Mouse (Mus musculus) MEL (cell line): ENCODE data around the gene Tgm2. TPM values are rescaled to one million over a fixed set of nuclear protein-coding genes. Genes with fewer than 3 reads are reported as not detected.

Source experiments
- DNase-seq: peaks from one replicate; pipeline ENCODE4 v3.0.0; 2011; ENCODE audit warnings: low read depth, low spot score
- H3K27ac ChIP-seq: 2 replicates; pipeline ENCODE4 v1.5.1; 2012; ENCODE audit warnings: low read depth, mild to moderate bottlenecking, control low read depth, low read length, moderate library complexity; ENCODE audit not compliant: control insufficient read depth
- H3K27me3 ChIP-seq, 2 experiments: fragments of 150-350 bp in 1 of 2; sonication (generic) in 1 of 2; 2 replicates each; pipeline ENCODE4 v1.6.1; 2012; ENCODE audit warnings: low read length in 2 of 2, mild to moderate bottlenecking in 2 of 2, improper control_type of control experiment in 1 of 2, moderate library complexity in 1 of 2; ENCODE audit not compliant: insufficient read depth in 2 of 2, control insufficient read depth in 1 of 2
- H3K36me3 ChIP-seq, 2 experiments: 2 replicates each; pipeline ENCODE4 v1.6.1; 2012 to 2014; ENCODE audit warnings: low read length in 2 of 2, improper control_type of control experiment in 1 of 2, inconsistent platforms in 1 of 2, mild to moderate bottlenecking in 1 of 2; ENCODE audit not compliant: insufficient read depth in 2 of 2, control insufficient read depth in 1 of 2
- H3K4me1 ChIP-seq, 2 experiments: fragments of 150-350 bp in 1 of 2; sonication (generic) in 1 of 2; 2 replicates each; pipeline ENCODE4 v1.6.1; 2012; ENCODE audit warnings: low read length in 2 of 2, improper control_type of control experiment in 1 of 2, mild to moderate bottlenecking in 1 of 2; ENCODE audit not compliant: insufficient read depth in 2 of 2, control insufficient read depth in 1 of 2
- H3K4me3 ChIP-seq, 2 experiments: fragments of 150-350 bp in 1 of 2; sonication (generic) in 1 of 2; 2 replicates each; pipeline ENCODE4 v1.5.1; 2012; ENCODE audit warnings: low read depth in 2 of 2, low read length in 2 of 2, mild to moderate bottlenecking in 2 of 2, moderate library complexity in 2 of 2, control low read depth in 1 of 2, improper control_type of control experiment in 1 of 2; ENCODE audit not compliant: control insufficient read depth in 1 of 2, insufficient read depth in 1 of 2
- H3K79me2 ChIP-seq: 2 replicates; pipeline ENCODE4 v1.6.1; 2012; ENCODE audit warnings: mild to moderate bottlenecking, low read length, moderate library complexity; ENCODE audit not compliant: control insufficient read depth, poor library complexity, insufficient read depth
- H3K9ac ChIP-seq: 2 replicates; pipeline ENCODE4 v1.6.1; 2012; ENCODE audit warnings: low read depth, mild to moderate bottlenecking, control low read depth, low read length, moderate library complexity; ENCODE audit not compliant: control insufficient read depth, poor library complexity, severe bottlenecking
- H3K9me3 ChIP-seq: fragments of 150-350 bp; sonication (generic); replicated peaks from 2 replicates; pipeline ENCODE4 v1.6.1; 2012; ENCODE audit warnings: mild to moderate bottlenecking, low read length, improper control_type of control experiment, moderate library complexity; ENCODE audit not compliant: insufficient read depth
- E2F4 ChIP-seq: IDR thresholded peaks from 2 replicates; pipeline ENCODE4 v1.6.1; 2011; ENCODE audit warnings: low read depth, low read length, improper control_type of control experiment, borderline replicate concordance
- HCFC1 ChIP-seq: IDR thresholded peaks from 2 replicates; pipeline ENCODE4 v1.6.1; 2012; ENCODE audit warnings: low read depth, mild to moderate bottlenecking, inconsistent platforms, low read length, improper control_type of control experiment, moderate library complexity
- JUND ChIP-seq: IDR thresholded peaks from 2 replicates; pipeline ENCODE4 v1.6.1; 2011; ENCODE audit warnings: low read depth, mild to moderate bottlenecking, improper control_type of control experiment, low read length
- MAX ChIP-seq: IDR thresholded peaks from 2 replicates; pipeline ENCODE4 v1.6.1; 2011; ENCODE audit warnings: low read length, improper control_type of control experiment
- MAZ ChIP-seq: IDR thresholded peaks from 2 replicates; pipeline ENCODE4 v1.6.1; 2012; ENCODE audit warnings: low read depth, mild to moderate bottlenecking, inconsistent platforms, low read length, improper control_type of control experiment
- MYB ChIP-seq: IDR thresholded peaks from 2 replicates; pipeline ENCODE4 v1.6.1; 2011; ENCODE audit warnings: mild to moderate bottlenecking, low read depth, low read length, improper control_type of control experiment
- NRF1 ChIP-seq: IDR thresholded peaks from 2 replicates; pipeline ENCODE4 v1.6.1; 2014; ENCODE audit warnings: low read depth, mild to moderate bottlenecking, inconsistent platforms, low read length, improper control_type of control experiment, moderate library complexity; ENCODE audit not compliant: poor library complexity, insufficient read depth, severe bottlenecking
- RAD21 ChIP-seq: IDR thresholded peaks from 2 replicates; pipeline ENCODE4 v1.6.1; 2011; ENCODE audit warnings: mild to moderate bottlenecking, low read depth, low read length, improper control_type of control experiment
- RCOR1 ChIP-seq: IDR thresholded peaks from 2 replicates; pipeline ENCODE4 v1.6.1; 2012; ENCODE audit warnings: low read depth, mild to moderate bottlenecking, inconsistent platforms, low read length, improper control_type of control experiment
- TAL1 ChIP-seq: IDR thresholded peaks from 2 replicates; pipeline ENCODE4 v1.6.1; 2012; ENCODE audit warnings: mild to moderate bottlenecking, inconsistent platforms, low read length, moderate library complexity, mixed read lengths
- TBP ChIP-seq: IDR thresholded peaks from 2 replicates; pipeline ENCODE4 v1.8.0; 2011; ENCODE audit warnings: low read depth, low read length, improper control_type of control experiment
- TCF12 ChIP-seq: IDR thresholded peaks from 2 replicates; pipeline ENCODE4 v1.6.1; 2014; ENCODE audit warnings: low read depth, mild to moderate bottlenecking, inconsistent platforms, low read length, improper control_type of control experiment, moderate library complexity
- USF1 ChIP-seq: IDR thresholded peaks from 2 replicates; pipeline ENCODE4 v1.6.1; 2014; ENCODE audit warnings: low read depth, mild to moderate bottlenecking, inconsistent platforms, low read length, improper control_type of control experiment, moderate library complexity
- USF2 ChIP-seq, 2 experiments: IDR thresholded peaks; 2 replicates each; pipeline ENCODE4 v1.6.1; 2011 to 2012; ENCODE audit warnings: improper control_type of control experiment in 2 of 2, low read length in 2 of 2, borderline replicate concordance in 1 of 2, inconsistent platforms in 1 of 2, low read depth in 1 of 2, mild to moderate bottlenecking in 1 of 2; ENCODE audit not compliant: insufficient read depth in 1 of 2
- ZKSCAN1 ChIP-seq: IDR thresholded peaks from 2 replicates; pipeline ENCODE4 v1.6.1; 2012; ENCODE audit warnings: low read depth, mild to moderate bottlenecking, inconsistent platforms, low read length, improper control_type of control experiment, moderate library complexity
- ZMIZ1 ChIP-seq: IDR thresholded peaks from 2 replicates; pipeline ENCODE4 v1.6.1; 2012; ENCODE audit warnings: low read depth, mild to moderate bottlenecking, inconsistent platforms, low read length, improper control_type of control experiment, moderate library complexity
- polyA plus RNA-seq, 2 experiments: library from polyadenylated mRNA; stranded (reverse) in 1 of 2; unstranded in 1 of 2; fragments of >175 nt in 1 of 2; fragments of >200 nt in 1 of 2; gene quantifications; 2 replicates each; pipeline versions ENCODE4 v1.2.1 to v1.2.4; 2012; ENCODE audit warnings: low replicate concordance in 2 of 2, low read depth in 1 of 2; ENCODE audit not compliant: insufficient read length in 2 of 2, insufficient read depth in 1 of 2, missing spikeins in 1 of 2
- total RNA-seq: library from RNA; depleted of rRNA; stranded (reverse); fragments of 300-350 nt; gene quantifications from 2 replicates; pipeline ENCODE4 v1.2.3, GENCODE M21; 2012

Gene Tgm2
- total and polyA plus RNA-seq, 3 experiments, result 7.7 to 11.0 TPM; not detected in 1

DNA sequence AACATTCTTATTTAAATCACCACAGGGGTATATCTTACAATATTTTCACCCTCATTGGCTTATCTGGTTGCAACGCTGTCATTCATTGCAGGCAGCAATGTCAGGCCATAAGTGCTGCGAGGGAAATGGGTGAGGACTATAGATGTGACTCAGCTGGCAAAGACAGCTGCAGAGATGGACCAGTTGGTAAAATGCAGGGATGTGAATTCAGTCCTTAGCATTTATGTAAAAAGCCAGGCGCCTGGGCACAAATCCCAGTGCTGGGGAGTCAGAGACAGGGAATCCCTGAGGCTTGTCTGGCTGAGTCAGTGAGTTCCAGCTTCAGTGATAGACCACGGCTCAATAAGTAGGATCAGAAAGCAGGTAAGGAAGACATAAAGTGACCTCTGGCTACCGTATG lies 44.5 kb downstream of the Tgm2 start:
- DNase-seq, result no peak
- no peak overlapping the region for H3K9ac ChIP-seq
- H3K36me3 ChIP-seq, result no peaks in the 10 kb centered on the region
- no peak overlapping the region for H3K4me3 ChIP-seq
- no peaks in the 10 kb centered on the region for H3K79me2 ChIP-seq
- no peak for TF ChIP-seq MYB
- TF ChIP-seq TCF12, result no peak
- TF ChIP-seq USF1, result no peak
- no peak for TF ChIP-seq MAX
- TF ChIP-seq ZMIZ1, result no peak
- TF ChIP-seq E2F4, result no peak
- no peak for TF ChIP-seq ZKSCAN1
- no peak for TF ChIP-seq HCFC1
- TF ChIP-seq TAL1, result no peak
- TF ChIP-seq TBP, result no peak
- no peak for TF ChIP-seq RCOR1
- TF ChIP-seq USF2 (IDR thresholded peaks at IDR 0.05; ENCODE audit: borderline replicate concordance in 1 of 2, insufficient read depth in 1 of 2, low read depth in 1 of 2, low read length in 2 of 2), result no peak
- no peak for TF ChIP-seq NRF1
- TF ChIP-seq, all 39 proteins: peak for 0
- no peaks in the 10 kb centered on the region for H3K27me3 ChIP-seq
- H3K4me1 ChIP-seq, result no peaks in the 10 kb centered on the region
- no peaks in the 10 kb centered on the region for H3K9me3 ChIP-seq
- no peak overlapping the region for H3K27ac ChIP-seq

DNA sequence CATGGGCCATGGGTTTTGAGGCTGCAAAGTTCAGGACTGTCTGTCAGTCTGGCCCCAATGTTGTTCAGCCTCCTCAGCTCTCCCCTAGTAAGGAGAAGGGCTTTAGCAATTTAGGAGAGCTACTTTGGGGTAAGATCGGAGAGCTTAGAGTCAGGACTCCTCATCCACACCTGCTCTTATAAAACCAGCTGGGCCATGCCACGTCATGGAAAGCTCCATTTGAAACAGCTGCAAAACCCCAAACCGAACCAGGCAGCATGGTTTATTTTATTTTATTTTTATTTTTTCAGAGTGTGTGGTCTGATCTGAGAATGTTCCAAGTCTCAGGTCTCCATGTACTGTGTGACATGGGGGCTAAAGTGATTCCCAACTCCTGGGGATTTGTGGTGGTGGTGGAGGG lies 46.7 kb downstream of the Tgm2 start:
- H3K36me3 ChIP-seq, result no peaks in the 10 kb centered on the region
- TF ChIP-seq MYB (no peak), RCOR1 (no peak), NRF1 (no peak), JUND (no peak), USF1 (no peak), MAX (no peak), RAD21 (no peak), MAZ (no peak)
- TF ChIP-seq, all 39 proteins: peak for 0
- Histone ChIP-seq H3K9me3 (no peaks in the 10 kb centered on the region), H3K4me3 (no peak overlapping the region), H3K9ac (no peak overlapping the region), H3K79me2 (no peaks in the 10 kb centered on the region), H3K4me1 (no peaks in the 10 kb centered on the region), H3K27ac (no peak overlapping the region), H3K27me3 (no peaks in the 10 kb centered on the region)
- no peak for DNase-seq
